Mouse (Mus musculus) heart, embryonic 10.5 days (tissue): ENCODE data around the gene Ift122. TPM values are rescaled to one million over a fixed set of nuclear protein-coding genes. Genes with fewer than 3 reads are reported as not detected.

Experiments
- DNase-seq: peaks from one replicate; pipeline ENCODE4 v3.0.0-alpha.2; 2017; ENCODE audit warnings: low spot score
- H3K27ac ChIP-seq: fragments of 300-500 bp; sonication (generic); 2 replicates; pipeline ENCODE4 v1.5.1; 2016; ENCODE audit warnings: mild to moderate bottlenecking
- H3K27me3 ChIP-seq: fragments of 300-500 bp; sonication (generic); 2 replicates; pipeline ENCODE4 v1.6.1; 2016; ENCODE audit warnings: mild to moderate bottlenecking; ENCODE audit not compliant: poor library complexity, insufficient read depth, severe bottlenecking
- H3K36me3 ChIP-seq: fragments of 300-500 bp; sonication (generic); 2 replicates; pipeline ENCODE4 v1.6.1; 2016; ENCODE audit warnings: mild to moderate bottlenecking, moderate library complexity
- H3K4me1 ChIP-seq: fragments of 300-500 bp; sonication (generic); 2 replicates; pipeline ENCODE4 v1.6.1; 2016; ENCODE audit warnings: mild to moderate bottlenecking
- H3K4me3 ChIP-seq: fragments of 300-500 bp; sonication (generic); 2 replicates; pipeline ENCODE4 v1.5.1; 2016; ENCODE audit warnings: mild to moderate bottlenecking, moderate library complexity
- H3K9me3 ChIP-seq: fragments of 300-500 bp; sonication (generic); 2 replicates; pipeline ENCODE4 v1.6.1; 2016; ENCODE audit warnings: mild to moderate bottlenecking, moderate library complexity
- WGBS: fragments of 180-500 bp; shearing (Covaris S2); methylation state at CpG from one replicate; pipeline ENCODE4 v1.1.7; 2016; 5-methylcytosine and 5-hydroxymethylcytosine counted together
- polyA plus RNA-seq: library from polyadenylated mRNA; unstranded; fragments of >200 nt; fragmentation: Nextera tagmentation; extraction: Ambion mirVana; gene quantifications from 2 replicates; pipeline ENCODE4 v1.2.1, GENCODE M21; 2016

The Ift122 gene
- polyA plus RNA-seq, 1 experiment from 2014 or later, result 27.0 TPM

- 82% methylated on average over 15 of the region's 15 CpGs for WGBS
- no peak overlapping the region for H3K4me3 ChIP-seq
- peaks cover 57% of the 10 kb centered on the region for H3K36me3 ChIP-seq
- H3K4me1 ChIP-seq, result peaks cover 73% of the 10 kb centered on the region
- H3K27ac ChIP-seq, result no peak overlapping the region
- H3K9me3 ChIP-seq, result no peaks in the 10 kb centered on the region
- 0 out of 2 replicates have a peak, but pooled peaks cover 5% of the 10 kb centered on the region for H3K27me3 ChIP-seq
- DNase-seq, result no peak
Observed at GRCm38 (mm10) chr6:115973139-115973875, 120.0 kb downstream of the Ift122 start.

DNA sequence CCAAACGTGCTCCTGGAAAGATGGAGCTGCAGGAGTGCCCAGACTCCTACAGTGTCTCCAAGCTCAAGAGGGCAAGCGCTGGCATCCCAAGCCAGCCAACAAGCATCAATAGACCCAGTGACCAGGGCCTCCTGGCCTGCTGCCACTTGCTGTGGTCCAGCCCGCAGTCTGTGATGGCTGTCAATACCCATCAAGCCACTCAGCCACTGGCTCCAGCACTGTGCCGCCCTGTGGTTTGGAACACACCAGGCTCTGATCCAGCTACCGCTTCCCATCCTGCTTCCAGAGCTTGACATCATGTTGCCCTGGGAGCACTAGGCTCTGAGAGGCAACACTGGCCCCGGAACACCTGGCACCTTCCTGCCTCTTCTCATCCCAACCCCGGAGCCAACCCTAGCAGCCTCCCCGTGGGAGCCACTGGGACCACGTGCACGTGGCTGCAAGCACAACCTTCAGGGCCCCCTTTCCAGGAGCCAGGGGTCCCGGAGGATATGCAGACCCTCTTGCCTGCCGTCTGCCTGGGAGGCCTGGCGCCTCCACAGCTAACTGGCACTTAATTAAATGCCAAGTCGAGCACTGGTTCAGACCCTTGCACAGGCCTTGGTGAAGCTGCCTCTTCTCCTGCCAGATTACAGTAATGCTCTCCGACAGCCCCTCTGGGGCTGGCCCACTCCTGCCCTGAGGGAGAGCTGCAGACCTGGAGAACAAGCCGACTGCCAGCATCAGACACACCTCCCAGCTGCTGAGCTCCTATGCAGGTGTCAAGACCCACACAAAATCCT lies 120.8 kb downstream of the Ift122 start:
- peaks cover 69% of the 10 kb centered on the region for H3K4me1 ChIP-seq
- WGBS, result 77% methylated on average over 16 of the region's 16 CpGs

DNA sequence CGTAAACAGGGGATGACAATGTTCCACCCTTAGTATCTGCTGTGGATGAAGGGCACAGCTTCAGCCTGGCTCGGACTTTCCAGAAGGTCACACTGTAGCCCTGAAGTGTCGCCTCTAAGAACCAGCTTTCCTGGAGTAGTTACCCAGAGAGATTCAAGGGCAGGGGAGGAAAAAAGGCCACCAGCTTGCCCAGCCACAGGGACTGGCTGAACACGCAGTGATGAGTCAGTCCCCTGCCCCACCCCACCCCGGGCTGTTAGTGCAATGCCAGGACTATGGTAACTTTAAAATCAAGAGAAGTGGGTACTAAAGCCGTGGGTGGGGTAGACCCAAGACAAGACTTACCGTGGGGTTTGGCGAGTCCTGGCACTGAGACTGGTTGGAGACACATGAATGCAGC lies 122.3 kb downstream of the Ift122 start:
- Histone ChIP-seq H3K27ac (no peak overlapping the region), H3K4me1 (peaks cover 67% of the 10 kb centered on the region), H3K36me3 (peaks cover 42% of the 10 kb centered on the region), H3K9me3 (no peaks in the 10 kb centered on the region), H3K27me3 (0 out of 2 replicates have a peak, but pooled peaks cover 5% of the 10 kb centered on the region), H3K4me3 (no peak overlapping the region)
- no peak for DNase-seq
- WGBS, result 82% methylated on average over 8 of the region's 8 CpGs

More for the DNA sequence above, 120.8 kb downstream of the Ift122 start:
- no peak for DNase-seq
- no peak overlapping the region for H3K4me3 ChIP-seq
- peaks cover 52% of the 10 kb centered on the region for H3K36me3 ChIP-seq
- H3K9me3 ChIP-seq, result no peaks in the 10 kb centered on the region
- 0 out of 2 replicates have a peak, but pooled peaks cover 5% of the 10 kb centered on the region for H3K27me3 ChIP-seq
- H3K27ac ChIP-seq, result no peak overlapping the region

Other genes starting within 250 kb of the Ift122 start
- gene Raf1, start 176.8 kb upstream of the Ift122 start, polyA plus RNA-seq, result 94.0 and 101 TPM in 2 replicates
- gene Tmem40, start 91.1 kb upstream of the Ift122 start, polyA plus RNA-seq, result 2.8 and 3.3 TPM in 2 replicates
- gene Cand2, start 78.9 kb upstream of the Ift122 start, polyA plus RNA-seq, result 60.0 and 73.9 TPM in 2 replicates
- gene Rpl32, start 44.7 kb upstream of the Ift122 start, polyA plus RNA-seq, result 1,266 and 1,290 TPM in 2 replicates
- gene Efcab12, start 15.1 kb upstream of the Ift122 start, polyA plus RNA-seq, result 0.46 and 0.74 TPM in 2 replicates
- gene Mbd4, start 99 bp upstream of the Ift122 start, polyA plus RNA-seq, result 15.2 and 22.4 TPM in 2 replicates
- 0.28 TPM in 1 of 2 replicates, not detected in the other for gene Rho, start 78.3 kb downstream of the Ift122 start, polyA plus RNA-seq
- not detected in 2 replicates for gene H1foo, start 91.5 kb downstream of the Ift122 start, polyA plus RNA-seq
- gene Plxnd1, start 141.5 kb downstream of the Ift122 start, polyA plus RNA-seq, result 42.9 and 61.7 TPM in 2 replicates